Mouse (Mus musculus) kidney, adult 18-20 months (tissue): Measurements from ENCODE around the gene Tsnax.

Experiments
- DNase-seq: peaks from one replicate; pipeline ENCODE4 v3.0.0; 2021

The Tsnax gene

DNA sequence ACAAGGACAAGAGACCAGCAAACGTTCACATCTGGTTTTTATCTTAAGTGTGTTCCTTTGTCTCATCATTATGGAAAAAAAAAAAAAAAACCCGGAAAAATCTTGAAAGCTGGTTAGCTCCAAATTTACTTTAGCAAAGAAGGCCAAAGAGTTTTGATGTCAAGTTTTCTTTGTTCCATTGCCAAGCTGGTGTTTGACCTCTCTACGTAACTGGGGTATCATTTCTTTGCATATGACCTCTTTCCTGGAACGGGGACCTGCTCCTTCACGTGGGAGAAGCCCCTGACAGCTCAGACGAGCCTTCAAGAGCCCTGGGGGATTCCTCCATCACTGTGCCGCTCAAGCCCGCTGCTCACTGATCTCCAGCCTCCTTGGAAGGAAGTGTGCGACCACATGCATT lies 31.1 kb downstream of the Tsnax start:
- no peak for DNase-seq

DNA sequence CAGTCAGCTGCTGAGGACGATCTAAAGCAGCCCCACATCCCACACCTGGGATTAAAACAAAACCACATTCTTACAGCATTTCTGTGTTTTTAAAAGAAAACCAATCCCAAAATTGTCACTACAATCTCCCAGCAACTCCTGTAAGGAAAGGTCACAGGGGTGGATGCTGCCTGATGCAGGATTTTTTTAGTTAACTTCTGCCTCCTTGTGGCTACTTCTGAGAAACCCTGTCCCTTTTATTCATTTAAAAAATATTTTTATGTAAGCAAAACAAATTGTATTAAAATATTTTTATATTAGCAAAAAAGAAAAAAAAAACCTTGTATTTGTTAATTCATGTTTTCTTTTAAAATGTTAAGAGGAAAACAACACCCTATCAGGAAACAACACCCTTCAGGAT lies 33.0 kb downstream of the Tsnax start:
- DNase-seq: no peak

DNA sequence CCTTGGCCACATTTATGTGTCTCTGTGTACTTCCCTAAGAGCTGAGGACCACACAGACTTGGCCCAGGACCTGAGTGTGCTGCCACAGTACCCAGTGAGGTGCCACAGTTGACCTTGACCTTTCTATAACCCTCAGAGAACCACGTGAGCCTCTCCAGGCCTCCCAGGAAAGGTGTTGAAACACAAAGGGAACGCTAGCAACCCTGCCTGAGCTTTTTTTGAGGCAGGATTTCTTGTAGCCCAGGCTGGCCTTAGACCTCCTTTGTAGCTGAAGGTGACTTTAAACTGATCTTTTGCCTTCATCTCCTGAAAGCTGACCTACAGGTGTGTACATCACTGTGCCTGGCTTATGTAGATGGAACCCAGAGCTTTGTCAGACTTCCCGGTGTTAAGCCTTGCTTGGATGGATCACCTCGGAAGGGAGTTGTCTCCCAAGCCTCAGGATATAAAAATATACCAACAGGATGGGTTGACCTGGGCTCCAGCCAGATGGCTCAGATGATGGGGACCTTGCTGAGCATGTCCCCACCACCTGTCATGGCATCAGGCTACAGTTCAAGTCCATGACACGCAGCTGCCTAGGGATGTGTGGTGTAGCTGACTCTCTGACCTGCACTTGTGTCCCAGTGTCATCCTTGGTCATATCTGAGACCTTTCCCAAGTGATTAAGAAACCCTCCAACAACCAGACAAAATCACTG lies 36.4 kb downstream of the Tsnax start:
- no peak for DNase-seq

DNA sequence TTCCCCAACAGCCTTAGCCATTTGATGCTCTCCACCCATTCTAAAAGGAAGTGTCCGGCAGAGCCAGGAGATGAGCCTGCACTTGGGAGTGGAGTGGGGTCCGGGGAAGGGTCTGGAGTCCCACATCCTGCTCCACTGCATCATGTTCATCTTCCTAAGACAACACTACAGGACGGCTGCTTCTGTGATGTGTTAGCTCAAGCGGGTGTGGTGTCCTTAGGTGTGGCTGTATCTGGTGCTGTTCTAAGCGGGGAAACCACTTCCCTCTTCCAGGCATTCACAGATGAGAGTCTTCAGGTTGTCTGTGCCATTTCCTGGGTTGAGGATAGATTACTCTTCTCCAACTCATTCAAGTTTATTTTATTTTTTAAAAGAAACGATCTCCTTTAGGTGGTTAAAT lies 37.0 kb downstream of the Tsnax start:
- no peak for DNase-seq

DNA sequence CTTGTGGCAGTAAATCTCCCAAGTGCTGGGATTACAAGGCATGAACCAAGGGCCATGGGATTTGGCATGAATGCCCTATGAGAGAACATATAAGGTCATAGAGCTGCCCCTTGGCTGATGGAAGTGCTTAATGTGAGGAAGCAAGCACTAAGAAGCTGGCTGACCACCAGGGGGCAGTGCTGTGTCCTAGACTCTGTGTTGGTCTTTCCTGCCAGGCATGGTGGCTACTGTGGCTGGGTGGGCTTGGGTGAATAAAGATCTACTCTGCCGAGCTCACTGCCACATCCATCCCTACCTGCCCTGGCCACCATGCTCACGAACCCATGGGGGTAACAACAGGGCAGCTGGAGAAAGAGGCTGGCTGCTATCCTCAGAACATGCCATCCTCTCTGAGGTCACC lies 39.2 kb downstream of the Tsnax start:
- DNase-seq: peak; percentile 60

DNA sequence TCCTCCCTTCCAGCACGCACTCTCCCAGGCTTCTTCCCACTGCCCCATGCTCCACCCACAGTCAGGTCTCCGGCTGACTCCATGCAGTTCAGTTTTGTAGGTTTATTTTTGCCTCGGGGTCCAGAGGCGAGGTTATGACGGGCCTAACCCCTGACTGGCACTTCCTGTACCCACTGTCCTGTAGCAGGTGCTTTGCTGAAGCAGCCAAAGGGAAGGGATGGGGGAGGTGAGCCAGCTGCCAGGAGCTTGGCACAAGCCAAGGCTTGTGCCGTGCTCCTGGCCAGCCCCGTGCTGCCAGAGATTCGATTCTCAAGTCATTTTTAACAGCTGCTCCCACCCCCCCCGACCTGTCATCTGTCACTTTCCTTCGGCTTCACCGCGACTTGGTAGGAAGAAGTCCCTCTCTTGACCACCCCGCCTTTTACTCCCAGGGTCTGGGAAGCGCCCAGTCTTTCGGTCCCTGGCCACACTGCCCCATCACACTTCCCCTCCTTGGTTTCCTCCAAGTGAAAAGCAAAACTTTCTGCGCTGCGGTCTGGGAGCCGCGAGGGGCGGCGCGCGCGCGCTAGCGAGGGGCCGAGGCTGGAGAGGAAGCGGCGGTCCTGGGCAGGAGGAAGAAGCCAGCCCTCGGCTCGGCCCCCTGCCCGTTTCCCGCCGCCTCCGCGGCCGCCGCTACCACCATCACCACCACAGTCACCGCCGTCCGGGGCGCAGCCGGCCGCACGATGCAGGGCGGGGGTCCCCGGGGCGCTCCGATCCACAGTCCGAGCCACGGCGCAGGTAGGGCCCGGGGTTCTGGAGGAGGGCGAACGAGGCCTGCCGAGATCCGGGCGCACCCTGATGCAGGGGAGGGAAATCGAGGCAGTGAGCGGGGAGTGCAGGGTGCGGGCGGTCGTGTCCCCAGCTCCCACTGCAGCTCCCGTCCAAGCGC lies 41.0 kb downstream of the Tsnax start, which contains the start of gene Disc1:
Gene Disc1, plus strand, starts transcription at position 691 of the 931 bp plus-strand sequence.
- peak; percentile 16 for DNase-seq

DNA sequence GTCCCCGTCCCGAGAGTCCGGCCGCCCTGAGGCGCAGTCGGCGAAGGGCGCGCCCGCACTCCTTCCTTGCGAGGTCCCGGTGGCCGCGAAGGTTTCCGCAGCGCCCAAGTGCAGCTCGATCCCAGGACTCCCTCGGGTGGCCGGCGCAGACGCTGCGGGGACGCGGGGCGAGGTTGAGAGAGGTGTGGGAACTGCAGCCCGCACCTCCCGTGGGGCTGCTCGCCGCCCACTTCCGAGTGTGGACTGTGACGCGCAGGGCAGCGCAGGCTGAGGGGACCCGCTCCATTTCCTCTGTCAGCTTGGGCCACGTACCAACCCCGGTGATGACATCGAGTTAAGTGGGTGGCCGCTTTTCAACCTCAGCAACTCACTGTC lies 41.6 kb downstream of the Tsnax start:
- peak; percentile 39 for DNase-seq

DNA sequence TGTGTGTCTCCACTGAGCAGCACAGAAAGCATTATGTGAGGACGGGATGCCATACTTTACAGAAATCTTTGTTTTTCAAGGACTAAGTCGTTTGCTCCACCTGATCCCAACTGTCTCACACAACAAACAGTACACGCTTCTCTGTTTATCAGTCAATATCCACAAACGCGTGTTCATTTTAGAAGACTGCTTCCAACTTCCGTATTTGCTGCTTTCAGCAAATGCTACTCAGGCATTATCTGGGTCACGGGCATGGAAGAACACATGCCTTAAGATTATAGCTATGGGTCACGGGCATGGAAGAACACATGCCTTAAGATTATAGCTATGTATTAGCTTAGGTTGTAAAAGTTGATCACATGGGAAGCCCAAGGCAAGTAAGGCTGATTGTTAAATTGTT lies 48.1 kb downstream of the Tsnax start:
- no peak for DNase-seq

DNA sequence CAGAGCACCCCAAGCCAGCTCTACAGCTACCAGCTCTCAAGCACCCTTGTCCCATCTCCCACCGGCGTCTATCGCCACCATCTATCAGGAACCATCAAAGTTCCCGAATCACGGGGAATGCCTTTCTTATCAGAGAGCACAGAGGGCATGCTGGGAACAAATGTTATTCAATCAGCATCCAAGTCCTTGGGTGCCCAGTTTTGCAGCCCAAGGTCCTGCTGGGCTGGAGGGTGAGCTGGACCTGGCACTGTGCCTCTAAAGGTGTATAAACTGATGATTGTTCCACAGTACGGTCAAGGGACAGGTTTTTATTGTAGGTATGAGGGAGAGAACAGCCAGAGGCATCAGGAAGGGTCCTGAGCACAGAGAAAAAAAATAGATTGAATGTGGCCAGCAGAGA lies 52.8 kb downstream of the Tsnax start:
- no peak for DNase-seq

DNA sequence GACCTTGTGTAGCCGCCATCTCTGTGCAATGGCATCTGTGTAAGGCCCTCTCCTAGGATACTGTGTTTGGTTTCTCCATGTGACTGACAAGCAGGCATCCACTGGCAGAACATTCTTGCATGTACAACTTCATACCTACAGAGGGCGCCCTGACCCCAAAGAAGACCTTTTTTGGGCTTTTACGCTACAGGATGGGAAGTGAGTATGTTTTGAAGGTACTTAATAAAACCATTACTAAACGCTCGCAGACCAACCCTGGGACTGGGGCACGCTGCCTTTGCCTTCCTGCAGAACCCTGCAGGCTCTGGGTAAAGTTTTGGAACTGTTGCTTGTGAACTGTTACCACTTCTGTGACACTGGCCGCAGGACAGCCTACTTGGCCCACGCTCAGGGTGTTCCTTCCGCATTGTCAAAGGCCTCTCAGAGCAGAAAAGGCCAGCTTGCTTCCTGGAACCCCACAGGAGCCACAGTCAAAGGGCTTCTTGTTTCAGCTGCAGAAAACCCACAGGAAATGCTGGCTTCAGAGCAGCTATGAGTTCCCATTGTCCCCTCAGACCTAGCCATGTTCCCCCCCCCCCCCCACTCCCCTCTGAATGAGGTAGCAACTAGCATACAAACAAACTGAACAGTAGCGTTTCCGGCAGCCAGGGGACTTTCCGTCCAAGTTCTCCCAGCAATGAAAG lies 54.3 kb downstream of the Tsnax start:
- peak; percentile 73 for DNase-seq

DNA sequence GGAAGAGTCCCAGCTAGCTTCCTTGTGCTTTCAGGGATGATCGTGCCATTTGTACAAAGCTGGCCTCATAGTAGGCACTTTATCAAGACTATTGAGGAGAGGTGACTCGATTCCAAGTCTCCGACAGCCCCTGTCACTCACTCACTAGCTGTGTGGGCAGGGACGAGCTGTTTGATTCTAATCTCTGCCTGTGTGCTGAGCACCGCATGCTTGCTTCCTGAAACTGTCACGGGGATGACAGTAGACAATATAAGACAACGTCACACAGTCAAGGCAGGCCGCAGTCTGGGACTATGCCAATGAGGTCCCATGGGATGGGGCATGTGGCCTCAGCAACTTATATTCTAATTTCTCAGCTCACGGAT lies 54.8 kb downstream of the Tsnax start:
- DNase-seq: peak; percentile 62

DNA sequence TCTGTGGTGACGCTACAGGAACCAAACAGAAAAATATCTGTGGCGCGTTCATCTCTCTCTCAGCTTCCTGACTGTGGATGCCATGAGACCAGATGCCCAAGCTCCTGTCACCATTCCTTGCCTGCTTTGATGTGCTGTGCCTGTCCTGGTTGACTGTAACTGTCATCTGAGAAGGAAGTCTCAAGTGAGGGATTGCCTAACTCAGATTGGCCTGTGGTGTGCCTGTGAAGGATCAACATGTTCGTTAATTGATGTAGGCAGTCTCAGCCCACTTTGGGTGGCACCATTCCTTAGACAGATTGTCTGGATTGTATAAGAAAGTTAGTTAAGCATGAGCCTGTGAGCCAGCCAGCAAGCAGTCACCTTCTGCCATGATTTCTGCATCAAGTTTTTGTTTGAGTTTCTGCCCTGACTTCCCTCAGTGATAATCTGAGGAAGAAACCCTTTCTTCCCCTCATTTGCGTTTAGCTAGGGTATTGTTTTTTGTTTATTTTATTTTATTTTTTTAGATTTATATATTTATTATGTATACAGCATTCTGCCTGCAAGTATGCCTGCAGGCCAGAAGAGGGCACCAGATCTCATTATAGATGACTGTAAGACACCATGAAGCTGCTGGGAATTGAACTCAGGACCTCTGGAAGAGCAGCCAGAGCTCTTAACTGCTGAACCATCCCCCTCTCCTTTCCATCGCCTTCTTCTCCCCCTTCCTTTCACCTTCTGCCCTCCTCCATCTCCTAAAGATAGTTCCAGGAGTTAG lies 55.5 kb downstream of the Tsnax start:
- DNase-seq: no peak

DNA sequence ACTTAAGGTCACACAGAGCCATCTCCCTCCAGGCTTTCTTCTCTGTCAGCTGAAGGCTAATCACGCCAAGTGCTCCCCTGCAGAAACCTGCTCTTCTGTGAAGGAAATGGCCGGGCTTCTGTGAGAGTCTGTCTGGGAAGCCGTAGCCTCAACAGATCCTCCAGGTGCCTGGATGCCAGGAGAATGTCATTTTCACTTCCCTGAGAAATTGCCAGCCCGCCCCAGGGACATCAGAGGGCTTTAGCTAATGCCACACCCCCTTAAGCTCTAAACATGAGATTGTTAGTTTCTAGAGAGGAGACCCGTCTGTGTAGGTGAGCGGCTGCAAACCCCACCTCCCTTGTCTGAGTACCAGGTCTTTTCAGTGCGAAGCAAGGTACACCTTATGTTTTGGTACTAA lies 56.5 kb downstream of the Tsnax start:
- no peak for DNase-seq

DNA sequence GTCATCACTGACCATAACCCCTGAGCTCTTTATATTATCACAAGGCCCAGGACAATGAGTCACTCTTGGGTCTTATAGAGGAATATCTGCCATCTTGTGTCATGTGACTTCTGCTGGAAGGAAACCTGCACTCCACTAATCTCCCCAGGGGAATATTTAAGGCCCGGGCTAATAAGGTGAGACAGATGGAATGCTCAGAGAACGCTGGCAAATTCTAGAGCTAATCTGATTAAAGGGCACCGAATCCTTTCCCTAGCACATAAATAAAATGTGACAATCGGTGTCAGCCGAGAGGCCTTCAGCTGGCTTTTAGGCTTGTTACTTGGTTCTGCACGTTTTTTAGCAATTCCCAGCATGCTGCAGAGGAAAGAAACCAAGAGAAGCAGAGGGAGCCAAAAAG lies 56.9 kb downstream of the Tsnax start:
- DNase-seq: no peak

DNA sequence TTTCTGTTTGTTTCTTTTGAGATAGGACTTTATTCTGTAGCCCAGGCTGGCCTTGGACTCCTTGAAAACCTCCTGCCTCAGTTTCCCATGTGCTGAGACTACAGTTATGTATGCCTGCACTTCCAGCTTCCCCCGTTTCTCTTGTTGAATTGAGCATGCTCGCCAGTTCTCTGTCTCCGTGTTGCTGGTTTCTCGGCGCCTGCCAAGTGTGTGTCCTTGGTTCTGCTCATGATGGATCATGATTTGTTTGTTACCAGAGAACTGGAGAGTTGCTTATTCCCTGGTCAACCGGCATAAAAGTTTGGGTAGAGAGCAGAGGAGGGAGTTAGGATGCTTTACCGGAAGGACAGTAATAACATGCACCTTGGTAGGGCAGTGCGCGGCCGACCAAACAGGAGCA lies 61.3 kb downstream of the Tsnax start:
- DNase-seq: no peak

DNA sequence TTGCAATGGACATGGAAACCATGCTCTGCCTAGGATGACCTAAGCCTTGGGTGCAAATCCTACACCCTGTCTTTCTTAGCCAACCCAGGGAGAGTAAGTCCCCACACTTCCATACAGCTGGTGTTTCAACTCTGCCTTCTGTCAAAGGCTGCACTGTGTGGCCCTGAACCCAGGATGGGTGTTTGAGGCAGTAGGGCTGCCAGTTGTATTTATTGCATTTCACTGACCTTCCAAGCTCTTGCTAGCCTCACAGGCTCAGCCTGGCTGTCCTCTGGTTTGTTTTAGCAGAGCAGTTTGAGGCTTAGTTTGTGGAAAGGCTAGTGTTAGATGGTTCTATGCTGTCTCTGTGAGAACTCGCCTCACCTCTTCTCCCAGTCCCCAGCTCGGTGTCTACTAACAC lies 61.8 kb downstream of the Tsnax start:
- DNase-seq: no peak

DNA sequence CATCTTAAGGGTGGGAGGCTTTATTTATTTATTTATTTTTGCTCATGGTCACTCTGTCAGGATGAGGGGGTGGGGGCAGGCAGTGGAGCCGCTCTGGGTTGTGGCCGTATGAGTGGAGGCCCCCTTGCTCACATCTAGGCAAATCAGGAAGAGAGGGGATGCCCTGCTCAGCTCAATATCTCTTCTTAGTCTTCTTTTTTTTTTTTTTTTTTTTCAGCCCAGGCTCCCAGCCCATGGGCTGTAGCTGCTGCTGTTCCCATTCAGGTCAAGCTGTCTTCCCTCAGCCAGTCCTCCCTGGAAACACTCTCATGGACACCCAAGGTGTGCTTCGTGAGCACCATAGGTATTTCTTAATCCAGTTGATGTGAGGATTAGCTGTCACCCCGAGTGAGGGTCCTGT lies 62.6 kb downstream of the Tsnax start:
- DNase-seq: no peak

DNA sequence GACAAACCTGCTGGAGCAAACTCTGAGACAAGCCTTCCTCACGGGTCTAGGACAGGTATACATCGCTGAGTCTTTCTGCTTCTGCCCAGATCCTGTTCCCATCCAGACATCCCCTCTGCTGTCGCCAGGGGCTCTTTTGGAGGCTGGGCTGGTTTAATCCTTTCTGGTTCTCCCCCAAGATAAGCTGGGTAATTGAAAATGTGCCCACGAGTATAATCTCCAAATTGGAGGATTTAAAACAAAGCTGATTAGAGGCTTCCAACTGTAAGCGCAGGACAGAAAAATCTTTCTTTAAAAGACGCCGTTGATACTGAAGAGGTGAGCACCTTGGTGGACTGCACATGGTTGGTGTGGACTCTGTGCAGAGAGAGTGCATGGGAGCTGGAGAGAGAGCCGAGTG lies 64.5 kb downstream of the Tsnax start:
- DNase-seq: no peak

DNA sequence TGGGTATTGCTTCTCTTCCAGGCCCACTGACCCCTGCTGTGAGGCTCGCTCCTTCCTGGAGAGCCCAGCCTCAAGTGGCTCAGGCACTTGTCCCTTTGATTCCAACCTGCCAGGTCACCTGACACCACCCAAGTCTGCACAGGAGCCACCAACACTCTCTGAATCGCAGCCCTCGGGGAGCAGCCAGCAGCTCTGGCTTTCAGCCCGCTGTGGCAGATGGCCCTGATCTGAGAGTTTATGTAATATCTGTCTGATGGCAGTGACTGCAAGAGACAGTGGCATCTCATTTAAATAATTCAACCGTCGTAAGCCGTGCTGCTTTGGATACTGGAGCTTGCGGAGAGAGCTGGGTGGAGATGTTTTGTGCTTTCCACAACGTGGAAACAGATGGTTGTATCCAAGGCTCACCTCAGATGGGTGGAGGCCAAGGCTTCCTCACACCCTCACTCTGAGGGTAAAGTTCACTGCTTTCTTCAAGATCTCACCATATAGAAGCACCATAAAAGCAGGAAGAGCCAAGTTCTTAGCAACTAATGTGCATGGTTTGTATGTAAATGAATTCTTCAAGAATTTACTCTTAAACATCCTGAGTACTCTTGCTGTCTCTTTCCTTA lies 66.1 kb downstream of the Tsnax start:
- peak; percentile 22 for DNase-seq

DNA sequence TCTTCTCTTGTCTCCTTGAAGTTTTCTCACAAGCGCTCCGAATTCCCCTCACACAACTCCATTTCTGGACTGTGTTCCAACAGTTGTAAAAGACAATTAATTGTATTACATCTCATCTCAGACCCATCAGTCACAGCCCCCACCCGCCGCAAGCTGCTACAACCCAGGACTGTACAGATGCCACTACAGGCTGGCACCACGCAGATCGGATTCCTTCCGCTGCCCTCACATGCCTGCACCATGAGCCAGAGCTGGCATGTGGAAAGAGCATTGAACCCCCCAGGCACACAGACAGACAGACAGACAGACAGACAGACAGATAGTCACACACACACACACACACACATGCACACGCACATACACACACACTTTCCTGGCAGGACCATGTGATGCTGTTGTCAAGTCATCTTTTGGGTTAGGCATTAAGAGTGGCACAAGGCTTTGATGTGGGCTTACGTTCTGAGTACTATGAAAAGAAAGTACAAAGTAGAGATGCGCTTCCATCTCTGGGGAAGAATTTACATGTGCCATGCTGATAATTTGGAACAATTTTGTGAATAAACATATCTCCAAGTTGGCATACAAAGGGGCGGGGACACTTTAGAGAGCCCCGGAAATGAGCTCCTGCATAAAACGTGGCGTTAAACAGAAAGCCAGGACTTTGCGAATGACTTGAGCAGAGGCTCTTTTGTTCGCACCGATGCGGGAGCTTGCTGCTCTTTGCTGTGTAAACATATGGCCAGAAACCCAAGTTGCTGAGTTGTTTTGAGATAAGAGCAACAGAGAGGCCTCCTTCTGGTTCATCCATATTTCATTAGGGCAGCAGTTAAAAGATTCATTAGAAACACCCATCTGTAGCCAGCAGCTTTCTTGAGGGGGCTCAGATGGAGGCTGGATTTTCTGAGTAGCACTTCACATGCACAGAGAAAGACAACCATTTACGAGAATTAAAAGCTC lies 67.9 kb downstream of the Tsnax start:
- no peak for DNase-seq

DNA sequence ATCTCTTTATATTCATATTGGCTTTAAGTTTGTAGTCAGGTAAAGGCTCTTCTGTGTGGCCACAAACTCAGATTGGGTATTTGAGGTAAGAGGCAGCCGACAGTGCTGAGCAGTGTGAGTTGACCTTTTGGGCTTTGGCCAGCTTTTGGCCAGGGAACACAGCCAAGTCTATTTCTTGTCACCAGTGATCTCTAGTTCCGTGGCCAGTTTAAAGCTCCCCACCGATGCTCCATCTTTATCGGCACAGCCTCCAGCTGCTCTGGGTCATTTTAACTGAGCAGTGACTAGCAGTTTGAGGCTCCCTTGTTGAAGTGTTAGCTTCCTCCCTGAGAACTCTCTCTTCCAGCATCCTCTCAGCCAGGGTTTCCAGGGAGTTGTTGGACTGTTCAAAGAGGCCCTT lies 70.9 kb downstream of the Tsnax start:
- peak; percentile 71 for DNase-seq
